Mouse (Mus musculus) MEL (cell line): ENCODE results near the gene Wdr60. TPM values are rescaled to one million over a fixed set of nuclear protein-coding genes. Genes with fewer than 3 reads are reported as not detected.

Experiments used
- DNase-seq: peaks from one replicate; pipeline ENCODE4 v3.0.0; 2011; ENCODE audit warnings: low read depth, low spot score
- H3K27ac ChIP-seq: 2 replicates; pipeline ENCODE4 v1.5.1; 2012; ENCODE audit warnings: low read depth, mild to moderate bottlenecking, control low read depth, low read length, moderate library complexity; ENCODE audit not compliant: control insufficient read depth
- H3K27me3 ChIP-seq, 2 experiments: fragments of 150-350 bp in 1 of 2; sonication (generic) in 1 of 2; 2 replicates each; pipeline ENCODE4 v1.6.1; 2012; ENCODE audit warnings: low read length in 2 of 2, mild to moderate bottlenecking in 2 of 2, improper control_type of control experiment in 1 of 2, moderate library complexity in 1 of 2; ENCODE audit not compliant: insufficient read depth in 2 of 2, control insufficient read depth in 1 of 2
- H3K36me3 ChIP-seq, 2 experiments: 2 replicates each; pipeline ENCODE4 v1.6.1; 2012 to 2014; ENCODE audit warnings: low read length in 2 of 2, improper control_type of control experiment in 1 of 2, inconsistent platforms in 1 of 2, mild to moderate bottlenecking in 1 of 2; ENCODE audit not compliant: insufficient read depth in 2 of 2, control insufficient read depth in 1 of 2
- H3K4me1 ChIP-seq, 2 experiments: fragments of 150-350 bp in 1 of 2; sonication (generic) in 1 of 2; 2 replicates each; pipeline ENCODE4 v1.6.1; 2012; ENCODE audit warnings: low read length in 2 of 2, improper control_type of control experiment in 1 of 2, mild to moderate bottlenecking in 1 of 2; ENCODE audit not compliant: insufficient read depth in 2 of 2, control insufficient read depth in 1 of 2
- H3K4me3 ChIP-seq, 2 experiments: fragments of 150-350 bp in 1 of 2; sonication (generic) in 1 of 2; 2 replicates each; pipeline ENCODE4 v1.5.1; 2012; ENCODE audit warnings: low read depth in 2 of 2, low read length in 2 of 2, mild to moderate bottlenecking in 2 of 2, moderate library complexity in 2 of 2, control low read depth in 1 of 2, improper control_type of control experiment in 1 of 2; ENCODE audit not compliant: control insufficient read depth in 1 of 2, insufficient read depth in 1 of 2
- H3K79me2 ChIP-seq: 2 replicates; pipeline ENCODE4 v1.6.1; 2012; ENCODE audit warnings: mild to moderate bottlenecking, low read length, moderate library complexity; ENCODE audit not compliant: control insufficient read depth, poor library complexity, insufficient read depth
- H3K9ac ChIP-seq: 2 replicates; pipeline ENCODE4 v1.6.1; 2012; ENCODE audit warnings: low read depth, mild to moderate bottlenecking, control low read depth, low read length, moderate library complexity; ENCODE audit not compliant: control insufficient read depth, poor library complexity, severe bottlenecking
- H3K9me3 ChIP-seq: fragments of 150-350 bp; sonication (generic); replicated peaks from 2 replicates; pipeline ENCODE4 v1.6.1; 2012; ENCODE audit warnings: mild to moderate bottlenecking, low read length, improper control_type of control experiment, moderate library complexity; ENCODE audit not compliant: insufficient read depth
- CHD1 ChIP-seq: IDR thresholded peaks from 2 replicates; pipeline ENCODE4 v1.6.1; 2012; ENCODE audit warnings: low read depth, mild to moderate bottlenecking, inconsistent platforms, low read length, improper control_type of control experiment
- E2F4 ChIP-seq: IDR thresholded peaks from 2 replicates; pipeline ENCODE4 v1.6.1; 2011; ENCODE audit warnings: low read depth, low read length, improper control_type of control experiment, borderline replicate concordance
- EP300 ChIP-seq, 2 experiments: IDR thresholded peaks; 2 replicates each; pipeline ENCODE4 v1.6.1; 2011; ENCODE audit warnings: improper control_type of control experiment in 2 of 2, low read length in 2 of 2, low read depth in 1 of 2, mild to moderate bottlenecking in 1 of 2
- HCFC1 ChIP-seq: IDR thresholded peaks from 2 replicates; pipeline ENCODE4 v1.6.1; 2012; ENCODE audit warnings: low read depth, mild to moderate bottlenecking, inconsistent platforms, low read length, improper control_type of control experiment, moderate library complexity
- JUND ChIP-seq: IDR thresholded peaks from 2 replicates; pipeline ENCODE4 v1.6.1; 2011; ENCODE audit warnings: low read depth, mild to moderate bottlenecking, improper control_type of control experiment, low read length
- MAX ChIP-seq: IDR thresholded peaks from 2 replicates; pipeline ENCODE4 v1.6.1; 2011; ENCODE audit warnings: low read length, improper control_type of control experiment
- MAZ ChIP-seq: IDR thresholded peaks from 2 replicates; pipeline ENCODE4 v1.6.1; 2012; ENCODE audit warnings: low read depth, mild to moderate bottlenecking, inconsistent platforms, low read length, improper control_type of control experiment
- MXI1 ChIP-seq: IDR thresholded peaks from 2 replicates; pipeline ENCODE4 v1.6.1; 2011; ENCODE audit warnings: mild to moderate bottlenecking, low read depth, low read length, improper control_type of control experiment
- MYB ChIP-seq: IDR thresholded peaks from 2 replicates; pipeline ENCODE4 v1.6.1; 2011; ENCODE audit warnings: mild to moderate bottlenecking, low read depth, low read length, improper control_type of control experiment
- MYC ChIP-seq: IDR thresholded peaks from 2 replicates; pipeline ENCODE4 v1.6.1; 2011; ENCODE audit warnings: low read depth, mild to moderate bottlenecking, low read length, improper control_type of control experiment, moderate library complexity
- NRF1 ChIP-seq: IDR thresholded peaks from 2 replicates; pipeline ENCODE4 v1.6.1; 2014; ENCODE audit warnings: low read depth, mild to moderate bottlenecking, inconsistent platforms, low read length, improper control_type of control experiment, moderate library complexity; ENCODE audit not compliant: poor library complexity, insufficient read depth, severe bottlenecking
- POLR2A ChIP-seq, 2 experiments: IDR thresholded peaks; 2 replicates each; pipeline ENCODE4 v1.6.1; 2011 to 2012; ENCODE audit warnings: low read length in 2 of 2, mild to moderate bottlenecking in 2 of 2, control low read depth in 1 of 2, improper control_type of control experiment in 1 of 2, low read depth in 1 of 2, moderate library complexity in 1 of 2; ENCODE audit not compliant: control insufficient read depth in 1 of 2, insufficient read depth in 1 of 2, poor library complexity in 1 of 2
- POLR2AphosphoS5 ChIP-seq: IDR thresholded peaks from 2 replicates; pipeline ENCODE4 v1.6.1; 2012; ENCODE audit warnings: low read depth, borderline replicate concordance, mild to moderate bottlenecking, inconsistent platforms, low read length, moderate library complexity, mixed read lengths
- RAD21 ChIP-seq: IDR thresholded peaks from 2 replicates; pipeline ENCODE4 v1.6.1; 2011; ENCODE audit warnings: mild to moderate bottlenecking, low read depth, low read length, improper control_type of control experiment
- RCOR1 ChIP-seq: IDR thresholded peaks from 2 replicates; pipeline ENCODE4 v1.6.1; 2012; ENCODE audit warnings: low read depth, mild to moderate bottlenecking, inconsistent platforms, low read length, improper control_type of control experiment
- SMC3 ChIP-seq: IDR thresholded peaks from 2 replicates; pipeline ENCODE4 v1.6.1; 2011; ENCODE audit warnings: low read depth, low read length, improper control_type of control experiment
- TAL1 ChIP-seq: IDR thresholded peaks from 2 replicates; pipeline ENCODE4 v1.6.1; 2012; ENCODE audit warnings: mild to moderate bottlenecking, inconsistent platforms, low read length, moderate library complexity, mixed read lengths
- USF2 ChIP-seq, 2 experiments: IDR thresholded peaks; 2 replicates each; pipeline ENCODE4 v1.6.1; 2011 to 2012; ENCODE audit warnings: improper control_type of control experiment in 2 of 2, low read length in 2 of 2, borderline replicate concordance in 1 of 2, inconsistent platforms in 1 of 2, low read depth in 1 of 2, mild to moderate bottlenecking in 1 of 2; ENCODE audit not compliant: insufficient read depth in 1 of 2
- ZC3H11A ChIP-seq: IDR thresholded peaks from 2 replicates; pipeline ENCODE4 v1.6.1; 2012; ENCODE audit warnings: low read depth, mild to moderate bottlenecking, inconsistent platforms, low read length, improper control_type of control experiment
- polyA plus RNA-seq, 2 experiments: library from polyadenylated mRNA; stranded (reverse) in 1 of 2; unstranded in 1 of 2; fragments of >175 nt in 1 of 2; fragments of >200 nt in 1 of 2; gene quantifications; 2 replicates each; pipeline versions ENCODE4 v1.2.1 to v1.2.4; 2012; ENCODE audit warnings: low replicate concordance in 2 of 2, low read depth in 1 of 2; ENCODE audit not compliant: insufficient read length in 2 of 2, insufficient read depth in 1 of 2, missing spikeins in 1 of 2
- total RNA-seq: library from RNA; depleted of rRNA; stranded (reverse); fragments of 300-350 nt; gene quantifications from 2 replicates; pipeline ENCODE4 v1.2.3, GENCODE M21; 2012

Gene Wdr60
- total and polyA plus RNA-seq, 3 experiments = 19.8 to 21.0 TPM; not detected in 1

- no peaks in the 10 kb centered on the region for H3K4me1 ChIP-seq
- H3K79me2 ChIP-seq = no peaks in the 10 kb centered on the region
- H3K36me3 ChIP-seq = peaks cover 0 to 4% of the 10 kb centered on the region in 2 experiments; a peak in 2 of 4 replicates
- no peak overlapping the region for H3K9ac ChIP-seq
- TF ChIP-seq TAL1 (no peak), E2F4 (no peak), SMC3 (no peak), MYC (no peak), POLR2AphosphoS5 (no peak), JUND (no peak), MAZ (no peak), MYB (no peak)
- H3K9me3 ChIP-seq = no peaks in the 10 kb centered on the region
- H3K27me3 ChIP-seq = no peaks in the 10 kb centered on the region
- no peak for DNase-seq
- H3K4me3 ChIP-seq = no peak overlapping the region
- H3K27ac ChIP-seq = no peak overlapping the region
These were observed 30.8 kb downstream of the Wdr60 start for GRCm38 (mm10) chr12:116232061-116232460.

GRCm38 (mm10) chr12:116231612-116232011, 31.2 kb downstream of the Wdr60 start:
- no peak overlapping the region for H3K27ac ChIP-seq
- H3K4me3 ChIP-seq = no peak overlapping the region
- H3K27me3 ChIP-seq = no peaks in the 10 kb centered on the region
- no peaks in the 10 kb centered on the region for H3K4me1 ChIP-seq
- H3K36me3 ChIP-seq = peaks cover 0 to 4% of the 10 kb centered on the region in 2 experiments; a peak in 2 of 4 replicates
- no peaks in the 10 kb centered on the region for H3K79me2 ChIP-seq
- TF ChIP-seq MAX (no peak), HCFC1 (no peak), RCOR1 (no peak), TAL1 (no peak), USF2 (IDR thresholded peaks at IDR 0.05; ENCODE audit: borderline replicate concordance in 1 of 2, insufficient read depth in 1 of 2, low read depth in 1 of 2, low read length in 2 of 2) (no peak), NRF1 (no peak), MXI1 (no peak), RAD21 (no peak), CHD1 (no peak), POLR2A (IDR thresholded peaks at IDR 0.05; ENCODE audit: control insufficient read depth in 1 of 2, insufficient read depth in 1 of 2, low read depth in 1 of 2, low read length in 2 of 2, poor library complexity in 1 of 2) (no peak), EP300 (IDR thresholded peaks at IDR 0.05; ENCODE audit: low read depth in 1 of 2, low read length in 2 of 2) (no peak), ZC3H11A (no peak), SMC3 (no peak)
- H3K9me3 ChIP-seq = no peaks in the 10 kb centered on the region
- DNase-seq = no peak
- H3K9ac ChIP-seq = no peak overlapping the region
